Mouse (Mus musculus): ENCODE measurements around the gene Polm. TPM values are rescaled to one million over a fixed set of nuclear protein-coding genes. Genes with fewer than 3 reads are reported as not detected.
"Not testable (repeated sequence)": the region's sequence is repeated elsewhere in the genome, so short reads cannot be mapped to it uniquely, and the experiment has no call there.

Gene Polm
- polyA plus RNA-seq, 1 experiment, result 63.9 TPM

DNA sequence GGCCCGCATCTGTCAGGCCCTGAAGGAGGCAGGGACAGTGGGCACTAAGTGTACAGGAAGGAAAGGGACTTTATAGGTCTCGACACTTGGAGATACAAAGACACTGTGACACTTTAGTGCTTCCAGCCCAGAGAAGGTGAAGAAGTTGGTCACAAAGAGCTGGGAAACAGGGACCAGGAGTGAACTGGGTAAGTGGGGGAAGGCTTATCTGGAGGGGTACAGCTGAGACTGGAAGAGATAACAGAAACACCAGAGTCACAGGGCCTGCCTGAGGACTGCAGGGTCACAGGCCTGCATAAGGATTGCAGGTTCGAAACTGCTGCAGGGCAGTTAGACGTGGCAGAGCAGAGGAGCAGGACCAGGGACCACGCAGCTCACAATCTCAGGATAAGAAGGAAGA lies 9.9 kb downstream of the Polm start:
- Histone ChIP-seq H3K4me3 (ENCODE audit: control insufficient read depth, insufficient read depth, low read length) (no peak overlapping the region), H3K4me1 (replicated peaks; ENCODE audit: control insufficient read depth, insufficient read depth, low read length) (peaks cover 7% of the 10 kb centered on the region), H3K27me3 (ENCODE audit: control insufficient read depth, insufficient read depth, low read length) (no peaks in the 10 kb centered on the region), H3K27ac (ENCODE audit: control insufficient read depth, insufficient read depth, low read length) (no peak overlapping the region), H3K36me3 (ENCODE audit: control insufficient read depth, insufficient read depth, low read length) (peaks cover 4% of the 10 kb centered on the region; the same call in 1 of the 2 replicates)
- TF ChIP-seq CTCF (IDR thresholded peaks at IDR 0.05; ENCODE audit: borderline replicate concordance, control insufficient read depth, extremely low read depth, insufficient read depth, low read length, poor library complexity) (no peak), POLR2A (IDR thresholded peaks at IDR 0.05; ENCODE audit: control insufficient read depth, extremely low read depth, insufficient read depth, low read length, poor library complexity) (no peak)
- DNase-seq, result no peak
- 99% methylated on average over 5 of the region's 5 CpGs for WGBS

DNA sequence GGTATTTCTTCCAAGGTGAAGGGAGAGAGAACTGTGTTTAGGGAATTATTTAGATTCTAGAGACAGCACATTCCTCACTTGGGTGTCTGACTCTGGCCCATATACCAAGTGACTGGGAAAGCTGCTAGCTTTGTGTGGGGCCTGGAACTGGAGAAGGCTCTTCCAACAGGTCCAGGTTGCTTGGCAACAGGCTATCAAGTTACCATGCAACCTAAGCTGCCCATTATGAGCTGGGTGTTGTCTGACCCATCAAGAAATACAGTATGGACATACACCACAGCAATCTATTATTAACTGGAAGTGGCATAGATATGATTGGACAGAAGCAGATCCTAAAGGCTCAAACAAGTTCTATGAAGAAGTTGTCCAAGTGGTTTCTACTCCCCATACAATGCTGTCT lies 12.4 kb downstream of the Polm start:
- H3K4me1 ChIP-seq (replicated peaks; ENCODE audit: control insufficient read depth, insufficient read depth, low read length), result peaks cover 7% of the 10 kb centered on the region
- TF ChIP-seq POLR2A (IDR thresholded peaks at IDR 0.05; ENCODE audit: control insufficient read depth, extremely low read depth, insufficient read depth, low read length, poor library complexity), result no peak
- no peak for TF ChIP-seq CTCF (IDR thresholded peaks at IDR 0.05; ENCODE audit: borderline replicate concordance, control insufficient read depth, extremely low read depth, insufficient read depth, low read length, poor library complexity)
- peaks cover 4% of the 10 kb centered on the region; the same call in 1 of the 2 replicates for H3K36me3 ChIP-seq (ENCODE audit: control insufficient read depth, insufficient read depth, low read length)
- no peak overlapping the region for H3K4me3 ChIP-seq (ENCODE audit: control insufficient read depth, insufficient read depth, low read length)
- DNase-seq, result no peak
- no peak overlapping the region for H3K27ac ChIP-seq (ENCODE audit: control insufficient read depth, insufficient read depth, low read length)
- H3K27me3 ChIP-seq (ENCODE audit: control insufficient read depth, insufficient read depth, low read length), result no peaks in the 10 kb centered on the region

DNA sequence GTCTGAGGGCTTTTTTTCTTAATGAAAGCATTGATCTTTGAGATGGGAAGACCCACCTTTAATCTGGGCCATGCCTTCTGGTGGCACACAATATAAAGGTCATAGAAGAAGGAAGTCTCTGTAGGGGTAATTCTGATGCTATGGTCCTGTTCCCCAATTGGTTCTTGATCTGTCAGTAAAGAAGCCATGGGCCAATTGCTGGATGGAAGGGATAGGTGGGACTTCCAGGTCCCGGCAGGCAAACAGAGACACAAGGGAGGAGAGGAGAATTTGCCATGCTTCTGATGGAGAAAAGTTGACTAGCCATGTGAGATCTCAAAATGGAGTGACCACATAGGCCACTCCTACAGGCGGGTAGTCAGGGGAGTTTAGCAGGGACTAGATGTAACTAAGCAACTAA lies 18.6 kb downstream of the Polm start:
- no peaks in the 10 kb centered on the region for H3K27me3 ChIP-seq (ENCODE audit: control insufficient read depth, insufficient read depth, low read length)
- no peak for TF ChIP-seq CTCF (IDR thresholded peaks at IDR 0.05; ENCODE audit: borderline replicate concordance, control insufficient read depth, extremely low read depth, insufficient read depth, low read length, poor library complexity)
- TF ChIP-seq POLR2A (IDR thresholded peaks at IDR 0.05; ENCODE audit: control insufficient read depth, extremely low read depth, insufficient read depth, low read length, poor library complexity), result no peak
- no peak for DNase-seq
- no peak overlapping the region for H3K27ac ChIP-seq (ENCODE audit: control insufficient read depth, insufficient read depth, low read length)
- H3K4me3 ChIP-seq (ENCODE audit: control insufficient read depth, insufficient read depth, low read length), result no peak overlapping the region
- WGBS, result 85% methylated on average over 2 of the region's 2 CpGs
- H3K4me1 ChIP-seq (replicated peaks; ENCODE audit: control insufficient read depth, insufficient read depth, low read length), result no peaks in the 10 kb centered on the region
- H3K36me3 ChIP-seq (ENCODE audit: control insufficient read depth, insufficient read depth, low read length), result no peaks in the 10 kb centered on the region

DNA sequence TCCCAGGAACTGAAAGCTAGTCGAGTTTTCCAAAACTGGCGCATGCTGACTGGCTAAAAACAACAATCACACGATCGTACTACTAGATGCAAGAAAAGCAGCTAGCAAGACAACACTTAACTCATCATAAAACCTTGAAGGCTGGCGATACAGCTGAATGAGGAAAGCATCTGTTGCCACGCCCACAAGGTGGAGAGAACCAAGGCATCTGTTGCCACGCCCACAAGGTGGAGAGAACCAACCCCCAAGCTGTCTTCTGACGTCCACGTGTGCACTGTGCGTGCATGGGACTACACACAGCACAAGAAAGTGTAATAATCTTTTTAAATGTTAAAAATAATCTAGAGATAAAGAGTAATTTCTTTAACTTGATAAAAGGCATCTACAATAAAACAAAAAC lies 24.4 kb downstream of the Polm start:
- no peak for DNase-seq
- Histone ChIP-seq H3K4me3 (ENCODE audit: control insufficient read depth, insufficient read depth, low read length) (no peak overlapping the region), H3K4me1 (replicated peaks; ENCODE audit: control insufficient read depth, insufficient read depth, low read length) (no peaks in the 10 kb centered on the region), H3K27ac (ENCODE audit: control insufficient read depth, insufficient read depth, low read length) (no peak overlapping the region), H3K36me3 (ENCODE audit: control insufficient read depth, insufficient read depth, low read length) (no peaks in the 10 kb centered on the region), H3K27me3 (ENCODE audit: control insufficient read depth, insufficient read depth, low read length) (no peaks in the 10 kb centered on the region)
- TF ChIP-seq POLR2A (IDR thresholded peaks at IDR 0.05; ENCODE audit: control insufficient read depth, extremely low read depth, insufficient read depth, low read length, poor library complexity) (no peak), CTCF (IDR thresholded peaks at IDR 0.05; ENCODE audit: borderline replicate concordance, control insufficient read depth, extremely low read depth, insufficient read depth, low read length, poor library complexity) (no peak)
- 90% methylated on average over 10 of the region's 10 CpGs for WGBS

DNA sequence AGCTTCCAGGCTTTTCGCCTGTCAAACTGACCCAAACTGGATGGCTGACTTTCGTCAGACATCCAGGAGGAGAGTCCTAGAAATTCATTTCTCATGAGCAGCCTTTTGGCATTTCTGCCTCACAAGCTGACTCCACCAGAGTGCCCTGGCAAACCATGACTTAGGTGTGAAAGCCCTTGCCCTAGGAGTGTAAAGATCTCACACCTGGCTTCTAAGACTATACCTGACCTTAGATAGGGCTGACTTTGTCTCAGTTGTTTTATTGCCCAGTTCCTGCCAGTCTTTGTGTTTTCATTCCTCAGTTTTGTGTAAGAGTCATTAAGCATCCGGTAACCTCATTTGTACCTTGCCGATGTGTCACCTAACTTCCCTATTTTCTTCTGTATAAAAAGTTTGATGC lies 28.3 kb downstream of the Polm start:
- H3K4me1 ChIP-seq (replicated peaks; ENCODE audit: control insufficient read depth, insufficient read depth, low read length); H3K27me3 ChIP-seq (ENCODE audit: control insufficient read depth, insufficient read depth, low read length); H3K36me3 ChIP-seq (ENCODE audit: control insufficient read depth, insufficient read depth, low read length); H3K4me3 ChIP-seq (ENCODE audit: control insufficient read depth, insufficient read depth, low read length); DNase-seq; H3K27ac ChIP-seq (ENCODE audit: control insufficient read depth, insufficient read depth, low read length): not testable (repeated sequence)
- WGBS, result 72% methylated on average over 4 of the region's 4 CpGs

DNA sequence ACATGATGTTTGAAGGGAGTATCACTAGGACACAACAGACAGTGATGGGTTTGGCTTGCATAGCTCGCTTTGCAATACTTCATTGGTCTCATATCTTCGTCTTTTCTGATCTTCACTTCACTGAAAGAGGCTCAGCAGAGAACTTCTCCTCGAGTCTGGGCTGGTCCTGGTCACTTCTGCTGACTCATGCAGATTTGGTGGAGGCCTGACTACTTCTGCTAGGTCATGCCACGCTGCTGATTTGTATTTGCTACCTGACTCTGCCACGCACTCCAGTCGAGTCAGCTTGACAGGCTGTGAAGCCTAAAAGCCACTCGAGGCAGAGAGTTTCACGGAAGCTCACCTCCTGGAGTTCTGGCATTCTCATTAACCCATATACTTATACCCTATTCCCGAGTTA lies 29.9 kb downstream of the Polm start:
- no peak for DNase-seq
- WGBS, result 88% methylated on average over 9 of the region's 9 CpGs
- Histone ChIP-seq H3K36me3 (ENCODE audit: control insufficient read depth, insufficient read depth, low read length) (no peaks in the 10 kb centered on the region), H3K27me3 (ENCODE audit: control insufficient read depth, insufficient read depth, low read length) (no peaks in the 10 kb centered on the region), H3K4me3 (ENCODE audit: control insufficient read depth, insufficient read depth, low read length) (no peak overlapping the region), H3K4me1 (replicated peaks; ENCODE audit: control insufficient read depth, insufficient read depth, low read length) (peaks cover 8% of the 10 kb centered on the region), H3K27ac (ENCODE audit: control insufficient read depth, insufficient read depth, low read length) (no peak overlapping the region)
- TF ChIP-seq CTCF (IDR thresholded peaks at IDR 0.05; ENCODE audit: borderline replicate concordance, control insufficient read depth, extremely low read depth, insufficient read depth, low read length, poor library complexity) (no peak), POLR2A (IDR thresholded peaks at IDR 0.05; ENCODE audit: control insufficient read depth, extremely low read depth, insufficient read depth, low read length, poor library complexity) (no peak)

DNA sequence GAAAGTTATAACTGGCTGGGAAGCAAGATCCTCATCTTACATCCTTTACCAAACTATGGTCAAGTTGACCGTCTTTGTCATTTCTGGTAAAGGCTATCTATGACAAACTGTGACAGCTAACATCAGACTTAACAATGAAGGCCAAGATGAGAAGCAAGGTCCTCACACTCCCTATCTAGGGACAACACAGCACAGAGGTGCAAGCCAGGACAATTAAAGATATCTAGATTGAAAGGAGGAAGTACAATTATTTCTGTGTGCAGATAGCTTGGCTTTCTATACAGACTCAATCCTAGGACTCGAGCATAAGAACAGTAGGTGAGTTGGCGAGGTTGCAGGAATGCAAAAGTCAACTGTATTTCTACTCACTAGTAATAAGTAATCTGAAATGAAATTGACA lies 32.1 kb downstream of the Polm start:
- no peak overlapping the region for H3K4me3 ChIP-seq (ENCODE audit: control insufficient read depth, insufficient read depth, low read length)
- peaks cover 14% of the 10 kb centered on the region for H3K4me1 ChIP-seq (replicated peaks; ENCODE audit: control insufficient read depth, insufficient read depth, low read length)
- H3K27ac ChIP-seq (ENCODE audit: control insufficient read depth, insufficient read depth, low read length), result no peak overlapping the region
- TF ChIP-seq CTCF (IDR thresholded peaks at IDR 0.05; ENCODE audit: borderline replicate concordance, control insufficient read depth, extremely low read depth, insufficient read depth, low read length, poor library complexity), result no peak
- TF ChIP-seq POLR2A (IDR thresholded peaks at IDR 0.05; ENCODE audit: control insufficient read depth, extremely low read depth, insufficient read depth, low read length, poor library complexity), result no peak
- WGBS, result 90% methylated on average over 3 of the region's 3 CpGs
- H3K27me3 ChIP-seq (ENCODE audit: control insufficient read depth, insufficient read depth, low read length), result no peaks in the 10 kb centered on the region
- no peak for DNase-seq
- peaks cover 3% of the 10 kb centered on the region; the same call in 1 of the 2 replicates for H3K36me3 ChIP-seq (ENCODE audit: control insufficient read depth, insufficient read depth, low read length)

All from thymus, adult 2 months (tissue).